Mouse (Mus musculus) 3134 (cell line): ENCODE data around the gene 9330161L09Rik.

Source experiments
- DNase-seq: peaks from one replicate; pipeline ENCODE4 v3.0.0-alpha.2; 2011; ENCODE audit warnings: low spot score; ENCODE audit not compliant: insufficient read length; ENCODE audit errors: extremely low read depth

9330161L09Rik gene

GRCm38 (mm10) chr12:103389982-103390381, 17.6 kb downstream of the 9330161L09Rik start:
- no peak for DNase-seq

GRCm38 (mm10) chr12:103389348-103389727, 18.3 kb downstream of the 9330161L09Rik start:
- DNase-seq, result no peak

GRCm38 (mm10) chr12:103388505-103389347, 18.9 kb downstream of the 9330161L09Rik start, which contains the start of gene Otub2:
Gene Otub2 (plus strand): TSS chr12:103388682.
- peak; percentile 96 for DNase-seq

GRCm38 (mm10) chr12:103380226-103380625, 27.4 kb downstream of the 9330161L09Rik start:
- DNase-seq, result no peak

- DNase-seq, result peak; percentile 51
Observed at GRCm38 (mm10) chr12:103376774-103377173, 30.8 kb downstream of the 9330161L09Rik start.

- DNase-seq, result no peak
Observed at GRCm38 (mm10) chr12:103376124-103376523, 31.5 kb downstream of the 9330161L09Rik start.

GRCm38 (mm10) chr12:103373530-103374236, 33.9 kb downstream of the 9330161L09Rik start:
- DNase-seq, result no peak

- DNase-seq, result no peak
Observed at GRCm38 (mm10) chr12:103371711-103372110, 35.9 kb downstream of the 9330161L09Rik start.

- DNase-seq, result no peak
Observed at GRCm38 (mm10) chr12:103370861-103371260, 36.8 kb downstream of the 9330161L09Rik start.

GRCm38 (mm10) chr12:103368777-103369176, 38.8 kb downstream of the 9330161L09Rik start:
- no peak for DNase-seq

- no peak for DNase-seq
Observed at GRCm38 (mm10) chr12:103368326-103368669, 39.3 kb downstream of the 9330161L09Rik start.

- DNase-seq, result no peak
Observed at GRCm38 (mm10) chr12:103367620-103368325, 39.8 kb downstream of the 9330161L09Rik start.

- DNase-seq, result no peak
Observed at GRCm38 (mm10) chr12:103367171-103367570, 40.4 kb downstream of the 9330161L09Rik start.

GRCm38 (mm10) chr12:103362336-103362735, 45.3 kb downstream of the 9330161L09Rik start:
- no peak for DNase-seq

GRCm38 (mm10) chr12:103361539-103362307, 45.9 kb downstream of the 9330161L09Rik start:
- DNase-seq, result no peak

- no peak for DNase-seq
Observed at GRCm38 (mm10) chr12:103360812-103361211, 46.8 kb downstream of the 9330161L09Rik start.

GRCm38 (mm10) chr12:103358951-103359801, 48.4 kb downstream of the 9330161L09Rik start:
- DNase-seq, result no peak

- DNase-seq, result no peak
Observed at GRCm38 (mm10) chr12:103358216-103358615, 49.4 kb downstream of the 9330161L09Rik start.
